Mouse (Mus musculus): ENCODE data around the gene Desi2.
A peak's percentile ranks its signal among the peaks of the same experiment; 100 is the strongest.
"Not testable (repeated sequence)": the region's sequence is repeated elsewhere in the genome, so short reads cannot be mapped to it uniquely, and the experiment has no call there.

The Desi2 gene

GRCm38 (mm10) chr1:178187216-178187791 lies at the start of gene Desi2:
TSS of gene Desi2 (plus strand) at chr1:178187417.
- DNase-seq (ENCODE audit: low spot score), result peak; percentile 98

- peak; percentile 53 for DNase-seq (ENCODE audit: low spot score)
Measured at GRCm38 (mm10) chr1:178146513-178146912, 40.7 kb upstream of the Desi2 start.

GRCm38 (mm10) chr1:178146915-178147314 lies 40.3 kb upstream of the Desi2 start:
- not testable (repeated sequence) for DNase-seq (ENCODE audit: low spot score)

GRCm38 (mm10) chr1:178182251-178182650 lies 5.0 kb upstream of the Desi2 start:
- DNase-seq (ENCODE audit: low spot score), result no peak

GRCm38 (mm10) chr1:178185591-178185990 lies 1.6 kb upstream of the Desi2 start:
- DNase-seq (ENCODE audit: low spot score), result no peak

GRCm38 (mm10) chr1:178187810-178188209 lies 593 bp downstream of the Desi2 start:
- DNase-seq (ENCODE audit: low spot score), result peak; percentile 82

- peak; percentile 35 for DNase-seq (ENCODE audit: low spot score)
Measured at GRCm38 (mm10) chr1:178188386-178188785, 1.2 kb downstream of the Desi2 start.

- DNase-seq (ENCODE audit: low spot score), result no peak
Measured at GRCm38 (mm10) chr1:178205701-178206325, 18.6 kb downstream of the Desi2 start.

- DNase-seq (ENCODE audit: low spot score), result not testable (repeated sequence)
Measured at GRCm38 (mm10) chr1:178207856-178208255, 20.6 kb downstream of the Desi2 start.

- DNase-seq (ENCODE audit: low spot score), result no peak
Measured at GRCm38 (mm10) chr1:178209966-178210365, 22.7 kb downstream of the Desi2 start.

GRCm38 (mm10) chr1:178217157-178217556 lies 29.9 kb downstream of the Desi2 start:
- DNase-seq (ENCODE audit: low spot score), result no peak

- DNase-seq (ENCODE audit: low spot score), result no peak
Measured at GRCm38 (mm10) chr1:178218305-178218704, 31.1 kb downstream of the Desi2 start.

- no peak for DNase-seq (ENCODE audit: low spot score)
Measured at GRCm38 (mm10) chr1:178219166-178220077, 32.2 kb downstream of the Desi2 start.

GRCm38 (mm10) chr1:178228888-178229287 lies 41.7 kb downstream of the Desi2 start:
- DNase-seq (ENCODE audit: low spot score), result not testable (repeated sequence)

- no peak for DNase-seq (ENCODE audit: low spot score)
Measured at GRCm38 (mm10) chr1:178234109-178234508, 46.9 kb downstream of the Desi2 start.

GRCm38 (mm10) chr1:178235919-178236466 lies 48.8 kb downstream of the Desi2 start:
- DNase-seq (ENCODE audit: low spot score), result no peak

GRCm38 (mm10) chr1:178238676-178239075 lies 51.5 kb downstream of the Desi2 start:
- no peak for DNase-seq (ENCODE audit: low spot score)

GRCm38 (mm10) chr1:178241884-178242508 lies 54.8 kb downstream of the Desi2 start:
- DNase-seq (ENCODE audit: low spot score), result no peak

- DNase-seq (ENCODE audit: low spot score), result no peak
Measured at GRCm38 (mm10) chr1:178248107-178248820, 61.0 kb downstream of the Desi2 start.

- DNase-seq (ENCODE audit: low spot score), result no peak
Measured at GRCm38 (mm10) chr1:178254598-178254997, 67.4 kb downstream of the Desi2 start.

- no peak for DNase-seq (ENCODE audit: low spot score)
Measured at GRCm38 (mm10) chr1:178256351-178256750, 69.1 kb downstream of the Desi2 start.
